Mouse (Mus musculus) liver, embryonic 18 days (tissue): Measurements from ENCODE around the gene 4931400O07Rik. TPM values are rescaled to one million over a fixed set of nuclear protein-coding genes. Genes with fewer than 3 reads are reported as not detected.

Experiments used
- polyA plus RNA-seq: library from polyadenylated mRNA; depleted of rRNA; stranded (reverse); fragments of >200 nt; gene quantifications from 2 replicates; pipeline ENCODE4 v1.2.3, GENCODE M21; 2012; rRNA removed

4931400O07Rik gene
- polyA plus RNA-seq, result not detected in 2 replicates

GRCm38 (mm10) chrX:62467691-62468090, at the start of gene 4931400O07Rik:
TSS of gene 4931400O07Rik (plus strand) at chrX:62467991.

Other genes with a start within 250 kb of the 4931400O07Rik start
- gene 4933402E13Rik, start 184.5 kb upstream of the 4931400O07Rik start, polyA plus RNA-seq, result not detected in 2 replicates